Mouse (Mus musculus): ENCODE measurements at regions not wholly inside any gene's neighbourhood (a gene's known extent, or its start where the extent isn't known, plus 50 kb on each side); places are given as distances from the start of the nearest gene placed in this dataset.

- TF ChIP-seq CTCF (IDR thresholded peaks at IDR 0.05; ENCODE audit: low read depth) (no peak), EP300 (IDR thresholded peaks at IDR 0.05; ENCODE audit: low read depth) (no peak)
Observed at GRCm38 (mm10) chr15:24980841-24981240, 432.7 kb downstream of the Basp1 start.

Measured in heart, postnatal 0 days (tissue).